Mouse (Mus musculus) Patski (cell line): ENCODE data around the gene Prickle4. TPM values are rescaled to one million over a fixed set of nuclear protein-coding genes. Genes with fewer than 3 reads are reported as not detected.
A peak's percentile ranks its signal among the peaks of the same experiment; 100 is the strongest.
"Not testable (repeated sequence)": the region's sequence is repeated elsewhere in the genome, so short reads cannot be mapped to it uniquely, and the experiment has no call there.

Experiments used
- ATAC-seq: fragments of 100-300 bp; one replicate; pipeline ENCODE4 v1.8.0; 2021
- CTCF ChIA-PET: fragments of 350-600 bp; sonication (Branson Sonifier 250); formaldehyde crosslinking; loops from one replicate; lab custom pipeline; 2022; ENCODE audit warnings: inconsistent platforms; lab: Charles Lee
- POLR2A ChIA-PET: fragments of 350-600 bp; sonication (Branson Sonifier 250); formaldehyde crosslinking; loops from one replicate; lab custom pipeline; 2022; ENCODE audit warnings: antibody characterized with exemption, inconsistent platforms; lab: Charles Lee
- DNase-seq: peaks from one replicate; pipeline ENCODE4 v3.0.0-alpha.2; 2011; ENCODE audit warnings: low read depth, low spot score
- H3K27me3 ChIP-seq: fragments of 371-371 bp; one replicate; pipeline ENCODE4 v1.5.1; 2021
- CTCF ChIP-seq: fragments of 100-300 bp; IDR thresholded peaks from one replicate; pipeline ENCODE4 v1.5.1; 2021
- in situ Hi-C: fragments of 300-500 bp; cut with MboI; formaldehyde crosslinking; loops from 3 replicates; pipeline ENCODE4 v1.11.1; 2018; ENCODE audit warnings: low pct_unique_long_range_greater_than_20kb, mixed read lengths
- polyA plus RNA-seq: library from polyadenylated mRNA; unstranded; gene quantifications from one replicate; pipeline ENCODE4 v1.2.3, GENCODE M21; 2021

The Prickle4 gene
- polyA plus RNA-seq, 1 experiment from 2014 or later: 5.5 TPM

GRCm38 (mm10) chr17:47676581-47676980 lies 18.0 kb downstream of the Prickle4 start:
- no peaks in the 10 kb centered on the region for H3K27me3 ChIP-seq
- in situ Hi-C loops: no loop called here
- no peak for DNase-seq
- ChIA-PET POLR2A (interaction anchor here (0.7 to 1.0 kb wide), 2 partner anchors 9 to 29 kb away, joined by 3 to 4 read pairs; no protein-coding TSS in a partner anchor), CTCF (interaction anchor here (0.7 to 3.9 kb wide), 14 partner anchors 9 to 165 kb away, joined by 3 to 55 read pairs (median 8); partner anchors contain the start of gene Prickle4)
- no peak for ATAC-seq
- peak; percentile 95 for TF ChIP-seq CTCF

GRCm38 (mm10) chr17:47672311-47673111 lies 22.0 kb downstream of the Prickle4 start:
- ATAC-seq: peak; percentile 87
- CTCF ChIA-PET: interaction anchor here (0.7 to 2.1 kb wide), 5 partner anchors 10 to 38 kb away, joined by 3 to 22 read pairs (median 4); no protein-coding TSS in a partner anchor
- no peaks in the 10 kb centered on the region for H3K27me3 ChIP-seq
- in situ Hi-C loops: no loop called here
- no peak for DNase-seq
- POLR2A ChIA-PET: interaction anchor here (1.0 to 1.4 kb wide), 2 partner anchors 26 to 29 kb away, joined by 3 read pairs; no protein-coding TSS in a partner anchor
- TF ChIP-seq CTCF: peak; percentile 85

- no peak for TF ChIP-seq CTCF
- no peak for ATAC-seq
- CTCF ChIA-PET: interaction anchor here (0.7 to 2.1 kb wide), 5 partner anchors 9 to 37 kb away, joined by 3 to 22 read pairs (median 4); no protein-coding TSS in a partner anchor
- in situ Hi-C loops: no loop called here
- POLR2A ChIA-PET: no interaction called here
- H3K27me3 ChIP-seq: no peaks in the 10 kb centered on the region
- DNase-seq: no peak
Measured at GRCm38 (mm10) chr17:47671988-47672310, 22.6 kb downstream of the Prickle4 start.

GRCm38 (mm10) chr17:47669166-47669565 lies 25.4 kb downstream of the Prickle4 start:
- CTCF ChIA-PET: no interaction called here
- no peak for DNase-seq
- no peak for ATAC-seq
- no peak for TF ChIP-seq CTCF
- no peaks in the 10 kb centered on the region for H3K27me3 ChIP-seq
- POLR2A ChIA-PET: interaction anchor here (1.0 kb wide), 1 partner anchor 14 kb away, joined by 3 read pairs; no protein-coding TSS in a partner anchor
- in situ Hi-C loops: no loop called here

GRCm38 (mm10) chr17:47664474-47664873 lies 30.1 kb downstream of the Prickle4 start:
- in situ Hi-C loops: no loop called here
- ATAC-seq: no peak
- POLR2A ChIA-PET: no interaction called here
- no peak for DNase-seq
- no peaks in the 10 kb centered on the region for H3K27me3 ChIP-seq
- no peak for TF ChIP-seq CTCF
- CTCF ChIA-PET: interaction anchor here (1.0 to 3.0 kb wide), 3 partner anchors 11 to 96 kb away, joined by 3 to 10 read pairs (median 3); no protein-coding TSS in a partner anchor

GRCm38 (mm10) chr17:47663009-47663713 lies 31.4 kb downstream of the Prickle4 start:
- ATAC-seq: peak; percentile 29

GRCm38 (mm10) chr17:47658741-47659243 lies 35.7 kb downstream of the Prickle4 start:
- no peaks in the 10 kb centered on the region for H3K27me3 ChIP-seq
- no peak for DNase-seq
- in situ Hi-C loops: no loop called here
- ChIA-PET CTCF (no interaction called here), POLR2A (no interaction called here)
- no peak for TF ChIP-seq CTCF
- ATAC-seq: no peak

More at GRCm38 (mm10) chr17:47663009-47663713, 31.4 kb downstream of the Prickle4 start:
- ChIA-PET POLR2A (no interaction called here), CTCF (interaction anchor here (0.8 to 3.2 kb wide), 4 partner anchors 10 to 19 kb away, joined by 3 to 15 read pairs (median 8); no protein-coding TSS in a partner anchor)
- no peak for TF ChIP-seq CTCF
- in situ Hi-C loops: no loop called here
- no peaks in the 10 kb centered on the region for H3K27me3 ChIP-seq
- DNase-seq: no peak

GRCm38 (mm10) chr17:47657901-47658300 lies 36.6 kb downstream of the Prickle4 start:
- in situ Hi-C loops: no loop called here
- CTCF ChIA-PET: no interaction called here
- ATAC-seq (no peak), DNase-seq (no peak)
- POLR2A ChIA-PET: no interaction called here
- no peak for TF ChIP-seq CTCF
- H3K27me3 ChIP-seq: no peaks in the 10 kb centered on the region

- ATAC-seq: no peak
- H3K27me3 ChIP-seq: no peaks in the 10 kb centered on the region
- ChIA-PET CTCF (interaction anchor here (1.4 to 1.5 kb wide), 2 partner anchors 8 to 32 kb away, joined by 4 to 6 read pairs; no protein-coding TSS in a partner anchor), POLR2A (interaction anchor here (0.6 to 1.1 kb wide), 2 partner anchors 14 to 1756 kb away, joined by 3 read pairs; no protein-coding TSS in a partner anchor)
- in situ Hi-C loops: no loop called here
- DNase-seq: no peak
- TF ChIP-seq CTCF: no peak
Measured at GRCm38 (mm10) chr17:47655697-47656096, 38.8 kb downstream of the Prickle4 start.

GRCm38 (mm10) chr17:47654346-47654745 lies 40.2 kb downstream of the Prickle4 start:
- H3K27me3 ChIP-seq, DNase-seq, ATAC-seq, POLR2A ChIA-PET, in situ Hi-C loops: not testable (repeated sequence)
- CTCF ChIA-PET: interaction anchor here (1.0 kb wide), 1 partner anchor 9 kb away, joined by 3 read pairs; no protein-coding TSS in a partner anchor
